Mouse (Mus musculus) embryonic facial prominence, embryonic 12.5 days (tissue): ENCODE results near the gene Tor1aip2. TPM values are rescaled to one million over a fixed set of nuclear protein-coding genes. Genes with fewer than 3 reads are reported as not detected.
"Not testable (repeated sequence)": the region's sequence is repeated elsewhere in the genome, so short reads cannot be mapped to it uniquely, and the experiment has no call there.

Experiments used
- ATAC-seq: fragments of 200-750 bp; cut with Nextera tagmentation; 2 replicates; pipeline ENCODE4 v1.8.0; 2017; ENCODE audit not compliant: insufficient number of reproducible peaks, insufficient read depth, low FRiP score, low TSS enrichment
- H3K27ac ChIP-seq: fragments of 300-500 bp; sonication (generic); 2 replicates; pipeline ENCODE4 v1.5.1; 2016; ENCODE audit warnings: mild to moderate bottlenecking
- H3K27me3 ChIP-seq: fragments of 300-500 bp; sonication (generic); 2 replicates; pipeline ENCODE4 v1.6.1; 2016; ENCODE audit warnings: mild to moderate bottlenecking, moderate library complexity
- H3K36me3 ChIP-seq: fragments of 300-500 bp; sonication (generic); 2 replicates; pipeline ENCODE4 v1.6.1; 2016; ENCODE audit warnings: mild to moderate bottlenecking
- H3K4me1 ChIP-seq: fragments of 300-500 bp; sonication (generic); 2 replicates; pipeline ENCODE4 v1.6.1; 2016
- H3K4me2 ChIP-seq: fragments of 300-500 bp; sonication (generic); replicated peaks from 2 replicates; pipeline ENCODE4 v1.6.1; 2016; ENCODE audit warnings: mild to moderate bottlenecking, moderate library complexity
- H3K4me3 ChIP-seq: fragments of 300-500 bp; sonication (generic); 2 replicates; pipeline ENCODE4 v1.5.1; 2016; ENCODE audit warnings: mild to moderate bottlenecking
- H3K9ac ChIP-seq: fragments of 300-500 bp; sonication (generic); 2 replicates; pipeline ENCODE4 v1.6.1; 2016; ENCODE audit warnings: mild to moderate bottlenecking, moderate library complexity
- H3K9me3 ChIP-seq: fragments of 300-500 bp; sonication (generic); 2 replicates; pipeline ENCODE4 v1.6.1; 2016; ENCODE audit warnings: mild to moderate bottlenecking, moderate library complexity
- WGBS: fragments of 180-500 bp; shearing (Covaris S2); methylation state at CpG from one replicate; pipeline ENCODE4 v1.1.7; 2016; 5-methylcytosine and 5-hydroxymethylcytosine counted together
- polyA plus RNA-seq: library from polyadenylated mRNA; unstranded; fragments of >200 nt; fragmentation: Nextera tagmentation; extraction: Ambion mirVana; gene quantifications from 2 replicates; pipeline ENCODE4 v1.2.1, GENCODE M21; 2016

The Tor1aip2 gene
- polyA plus RNA-seq, 1 experiment from 2014 or later, result 124 TPM

- no peaks in the 10 kb centered on the region for H3K4me1 ChIP-seq
- WGBS, result 83% methylated on average over 8 of the region's 8 CpGs
- H3K4me3 ChIP-seq, result no peak overlapping the region
- no peak overlapping the region for H3K4me2 ChIP-seq
- no peak overlapping the region for H3K9ac ChIP-seq
- H3K27ac ChIP-seq, result no peak overlapping the region
- H3K27me3 ChIP-seq, result no peaks in the 10 kb centered on the region
- no peak for ATAC-seq
- H3K36me3 ChIP-seq, result peaks cover 35% of the 10 kb centered on the region
- H3K9me3 ChIP-seq, result no peaks in the 10 kb centered on the region
Observed at GRCm38 (mm10) chr1:156024831-156025503, 10.2 kb upstream of the Tor1aip2 start.

GRCm38 (mm10) chr1:156027849-156028248, 7.4 kb upstream of the Tor1aip2 start:
- H3K27ac ChIP-seq, result no peak overlapping the region
- 91% methylated on average over 3 of the region's 3 CpGs for WGBS
- H3K4me2 ChIP-seq, result no peak overlapping the region
- no peaks in the 10 kb centered on the region for H3K4me1 ChIP-seq
- H3K27me3 ChIP-seq, result no peaks in the 10 kb centered on the region
- ATAC-seq, result no peak
- no peak overlapping the region for H3K9ac ChIP-seq
- no peaks in the 10 kb centered on the region for H3K9me3 ChIP-seq
- H3K4me3 ChIP-seq, result no peak overlapping the region
- peaks cover 42% of the 10 kb centered on the region for H3K36me3 ChIP-seq

GRCm38 (mm10) chr1:156028340-156028975, 6.7 kb upstream of the Tor1aip2 start:
- Histone ChIP-seq H3K27me3 (no peaks in the 10 kb centered on the region), H3K9ac (no peak overlapping the region), H3K27ac (no peak overlapping the region), H3K4me2 (no peak overlapping the region), H3K4me1 (no peaks in the 10 kb centered on the region), H3K36me3 (peaks cover 45% of the 10 kb centered on the region), H3K9me3 (no peaks in the 10 kb centered on the region), H3K4me3 (no peak overlapping the region)
- no peak for ATAC-seq
- WGBS, result 91% methylated on average over 4 of the region's 4 CpGs

GRCm38 (mm10) chr1:156033921-156034320, 1.3 kb upstream of the Tor1aip2 start:
- Histone ChIP-seq H3K9me3 (no peaks in the 10 kb centered on the region), H3K27me3 (no peaks in the 10 kb centered on the region), H3K4me1 (peaks cover 5% of the 10 kb centered on the region; the same call in 1 of the 2 replicates), H3K4me2 (peak overlapping the region; percentile 60; the same call in 1 of the 2 replicates), H3K27ac (no peak overlapping the region), H3K36me3 (peaks cover 33% of the 10 kb centered on the region), H3K4me3 (no peak overlapping the region), H3K9ac (no peak overlapping the region)
- no peak for ATAC-seq
- WGBS, result 95% methylated on average over 7 of the region's 7 CpGs

GRCm38 (mm10) chr1:156034661-156035060, 542 bp upstream of the Tor1aip2 start:
- peak overlapping the region; percentile 90 for H3K9ac ChIP-seq
- peaks cover 5% of the 10 kb centered on the region; the same call in 1 of the 2 replicates for H3K4me1 ChIP-seq
- H3K4me3 ChIP-seq, result peak overlapping the region; percentile 74
- peak overlapping the region; percentile 60 for H3K4me2 ChIP-seq
- WGBS, result 34% methylated on average over 1 of the region's 1 CpGs
- ATAC-seq, result no peak
- H3K27me3 ChIP-seq, result no peaks in the 10 kb centered on the region
- H3K9me3 ChIP-seq, result no peaks in the 10 kb centered on the region
- peaks cover 28% of the 10 kb centered on the region for H3K36me3 ChIP-seq
- peak overlapping the region; percentile 100 for H3K27ac ChIP-seq

- peak; percentile 91 for ATAC-seq
- Histone ChIP-seq H3K36me3 (peaks cover 19% of the 10 kb centered on the region), H3K9ac (peak within 1 kb of the TSS; percentile 90), H3K4me1 (peaks cover 5% of the 10 kb centered on the region; the same call in 1 of the 2 replicates), H3K4me2 (peak within 1 kb of the TSS; percentile 60), H3K4me3 (peak within 1 kb of the TSS; percentile 74), H3K9me3 (no peaks in the 10 kb centered on the region), H3K27me3 (no peaks in the 10 kb centered on the region), H3K27ac (peak within 1 kb of the TSS; percentile 100)
- under 1% methylated on average over 59 of the region's 59 CpGs for WGBS
Observed at GRCm38 (mm10) chr1:156035930-156036737, 931 bp downstream of the Tor1aip2 start, which contains the start of gene Tor1aip1. Gene Tor1aip1 (minus strand): TSS chr1:156036480.

- H3K27ac ChIP-seq, result no peak overlapping the region
- H3K27me3 ChIP-seq, result no peaks in the 10 kb centered on the region
- H3K4me2 ChIP-seq, result peak overlapping the region; percentile 1; the same call in 1 of the 2 replicates
- no peak for ATAC-seq
- no peak overlapping the region for H3K4me3 ChIP-seq
- H3K36me3 ChIP-seq, result peaks cover 16% of the 10 kb centered on the region
- no peak overlapping the region for H3K9ac ChIP-seq
- 68% methylated on average over 5 of the region's 5 CpGs for WGBS
- peaks cover 13% of the 10 kb centered on the region for H3K4me1 ChIP-seq
- H3K9me3 ChIP-seq, result no peaks in the 10 kb centered on the region
Observed at GRCm38 (mm10) chr1:156037144-156037583, 2.0 kb downstream of the Tor1aip2 start.

- not testable (repeated sequence) for H3K4me3 ChIP-seq, H3K4me2 ChIP-seq, ATAC-seq
Observed at GRCm38 (mm10) chr1:156039989-156040388, 4.8 kb downstream of the Tor1aip2 start.

GRCm38 (mm10) chr1:156040731-156041401, 5.7 kb downstream of the Tor1aip2 start:
- peak overlapping the region; percentile 60 for H3K9ac ChIP-seq
- ATAC-seq, result peak; percentile 87
- H3K27ac ChIP-seq, result peak overlapping the region; percentile 54
- 0 out of 2 replicates have a peak, but pooled peaks cover 19% of the 10 kb centered on the region for H3K36me3 ChIP-seq
- H3K4me2 ChIP-seq, result peak overlapping the region; percentile 78
- no peaks in the 10 kb centered on the region for H3K27me3 ChIP-seq
- H3K4me1 ChIP-seq, result peaks cover 18% of the 10 kb centered on the region
- 3% methylated on average over 22 of the region's 22 CpGs for WGBS
- H3K9me3 ChIP-seq, result no peaks in the 10 kb centered on the region
- peak overlapping the region; percentile 53 for H3K4me3 ChIP-seq

More at GRCm38 (mm10) chr1:156039989-156040388, 4.8 kb downstream of the Tor1aip2 start:
- WGBS, result 69% methylated on average over 7 of the region's 7 CpGs
- H3K27me3 ChIP-seq, H3K27ac ChIP-seq, H3K9ac ChIP-seq, H3K9me3 ChIP-seq: not testable (repeated sequence)
- Histone ChIP-seq H3K36me3 (0 out of 2 replicates have a peak, but pooled peaks cover 15% of the 10 kb centered on the region), H3K4me1 (peaks cover 18% of the 10 kb centered on the region)

- Histone ChIP-seq H3K4me1 (peaks cover 18% of the 10 kb centered on the region), H3K4me3 (peak overlapping the region; percentile 53), H3K36me3 (0 out of 2 replicates have a peak, but pooled peaks cover 22% of the 10 kb centered on the region), H3K9ac (peak overlapping the region; percentile 40; the same call in 1 of the 2 replicates), H3K4me2 (peak overlapping the region; percentile 78), H3K27ac (no peak overlapping the region), H3K9me3 (no peaks in the 10 kb centered on the region), H3K27me3 (no peaks in the 10 kb centered on the region)
- ATAC-seq, result no peak
- 36% methylated on average over 7 of the region's 7 CpGs for WGBS
Observed at GRCm38 (mm10) chr1:156041451-156042241, 6.4 kb downstream of the Tor1aip2 start.
